Mouse (Mus musculus) heart, postnatal 0 days (tissue): Measurements from ENCODE around the gene Insl6.

ENCODE experiments used
- CTCF ChIP-seq: IDR thresholded peaks from 2 replicates; pipeline ENCODE4 v1.5.1; 2016; ENCODE audit warnings: antibody characterized with exemption, control low read depth, low read depth
- EP300 ChIP-seq: IDR thresholded peaks from 2 replicates; pipeline ENCODE4 v1.6.1; 2016; ENCODE audit warnings: antibody characterized with exemption, low read depth

- TF ChIP-seq CTCF (no peak), EP300 (no peak)
These were observed 29.0 kb downstream of the Insl6 start for GRCm38 (mm10) chr19:29296166-29296565.
